Comparison of ENCODE assay signal across 7 mouse cellular contexts in the genomic region with DNA sequence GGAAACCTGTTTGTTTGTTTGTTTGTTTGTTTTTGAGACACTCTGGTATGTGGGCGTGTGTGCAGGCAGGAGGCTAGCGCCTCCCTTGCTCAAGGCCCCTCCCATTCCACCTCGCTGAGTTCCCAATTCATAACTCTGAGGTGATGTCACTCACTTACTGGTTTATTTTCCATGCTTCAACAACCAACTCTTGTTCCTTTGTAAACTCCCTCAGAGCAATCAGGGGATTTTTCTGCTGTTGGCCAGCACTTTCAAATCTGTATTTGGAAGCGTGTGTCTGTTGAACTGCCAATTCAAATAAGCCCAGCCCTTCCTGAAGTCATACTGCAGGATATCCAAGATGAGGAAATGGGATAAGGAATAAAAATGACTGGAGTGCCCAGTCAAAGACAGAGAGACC. TPM values are rescaled to one million over a fixed set of nuclear protein-coding genes. Genes with fewer than 3 reads are reported as not detected.
DNase-seq lines count a peak whose midpoint lies in the region; ATAC-seq lines count a peak whose summit lies in the region.

No protein-coding gene starts in this region.

- no peak overlapping the region for H3K27ac ChIP-seq in embryonic facial prominence, embryonic 11.5 days (replicated peaks; ENCODE audit: low read depth, low read length)
- H3K27ac ChIP-seq in hindbrain, embryonic 11.5 days (ENCODE audit: low read depth, low read length): no peak overlapping the region

- peak overlapping the region; percentile 62 for H3K4me3 ChIP-seq in embryonic facial prominence, embryonic 11.5 days (ENCODE audit: low read depth, low read length)
- peak overlapping the region; percentile 58 for H3K4me3 ChIP-seq in hindbrain, embryonic 11.5 days (ENCODE audit: low read depth, low read length)

- no peaks in the 10 kb centered on the region for H3K9me3 ChIP-seq in embryonic facial prominence, embryonic 11.5 days (replicated peaks; ENCODE audit: control insufficient read depth, low read length)
- no peaks in the 10 kb centered on the region for H3K9me3 ChIP-seq in hindbrain, embryonic 11.5 days (ENCODE audit: control insufficient read depth, low read length)

- ATAC-seq in embryonic facial prominence, embryonic 11.5 days (replicated peaks; ENCODE audit: insufficient number of reproducible peaks, low FRiP score, low TSS enrichment, low read depth): no peak
- no peak for ATAC-seq in hindbrain, embryonic 11.5 days (ENCODE audit: low FRiP score)

- no peaks in the 10 kb centered on the region for H3K36me3 ChIP-seq in embryonic facial prominence, embryonic 11.5 days (replicated peaks; ENCODE audit: control insufficient read depth, insufficient read depth, low read depth, low read length)
- no peaks in the 10 kb centered on the region for H3K36me3 ChIP-seq in hindbrain, embryonic 11.5 days (ENCODE audit: control insufficient read depth, insufficient read depth, low read length)

- 17% methylated on average over 4 of the region's 4 CpGs for WGBS in embryonic facial prominence, embryonic 11.5 days
- WGBS in hindbrain, embryonic 11.5 days: 28% methylated on average over 4 of the region's 4 CpGs

- H3K9ac ChIP-seq in embryonic facial prominence, embryonic 11.5 days (replicated peaks; ENCODE audit: low read length): peak overlapping the region; percentile 67; the same call in 1 of the 2 replicates
- peak overlapping the region; percentile 56; the same call in 1 of the 2 replicates for H3K9ac ChIP-seq in hindbrain, embryonic 11.5 days (ENCODE audit: low read depth, low read length)

- no peaks in the 10 kb centered on the region for H3K27me3 ChIP-seq in embryonic facial prominence, embryonic 11.5 days (ENCODE audit: control insufficient read depth, insufficient read depth, low read length)
- no peaks in the 10 kb centered on the region for H3K27me3 ChIP-seq in hindbrain, embryonic 11.5 days (ENCODE audit: control insufficient read depth, insufficient read depth, low read length)

- peak overlapping the region; percentile 52 for H3K4me2 ChIP-seq in embryonic facial prominence, embryonic 11.5 days (ENCODE audit: low read depth, low read length)
- peak overlapping the region; percentile 80 for H3K4me2 ChIP-seq in hindbrain, embryonic 11.5 days (replicated peaks; ENCODE audit: low read depth, low read length)

- no peaks in the 10 kb centered on the region for H3K4me1 ChIP-seq in embryonic facial prominence, embryonic 11.5 days (ENCODE audit: control insufficient read depth, insufficient read depth, low read length)
- peaks cover 4% of the 10 kb centered on the region; the same call in 1 of the 2 replicates for H3K4me1 ChIP-seq in hindbrain, embryonic 11.5 days (replicated peaks; ENCODE audit: control insufficient read depth, insufficient read depth, low read length)

- DNase-seq in MN1 (ENCODE audit: low spot score): peak; percentile 30
- DNase-seq in embryonic facial prominence, embryonic 11.5 days (ENCODE audit: low spot score): peak; percentile 18
- no peak for DNase-seq in hindbrain, embryonic 11.5 days (ENCODE audit: low spot score)
- DNase-seq in lung, postnatal 10 days: peak; percentile 64
- no peak for DNase-seq in right cerebral cortex, adult 18-20 months
- no peak for DNase-seq in layer of hippocampus, postnatal 14 days (ENCODE audit: low spot score in 2 of 2)
- DNase-seq in adrenal gland, postnatal 4 days (ENCODE audit: low spot score in 2 of 2): no peak

RNA-seq across cellular contexts. Expression of a gene that starts 0.9 kb away (rescaled TPM):
- polyA plus RNA-seq in embryonic facial prominence, embryonic 11.5 days (2014; fragmentation: Nextera tagmentation; extraction: Ambion mirVana): 17.8 and 18.1 TPM in 2 replicates
- polyA plus RNA-seq in hindbrain, embryonic 11.5 days (2014; fragmentation: Nextera tagmentation; extraction: Ambion mirVana): 10.5 and 13.5 TPM in 2 replicates
- 1 to 10 TPM in 1 of 2 experiments, under 1 TPM in 1; 0.91 to 1.2 TPM for total RNA-seq in layer of hippocampus, postnatal 14 days (2021)
- total RNA-seq in adrenal gland, postnatal 4 days (2021): 10 to 100 TPM; 17.2 to 18.8 TPM

RNA-seq across cellular contexts. Expression of a gene that starts 4.6 kb away (rescaled TPM):
- 0.08 and 0.11 TPM in 2 replicates for polyA plus RNA-seq in embryonic facial prominence, embryonic 11.5 days (2014; fragmentation: Nextera tagmentation; extraction: Ambion mirVana)
- not detected in 2 replicates for polyA plus RNA-seq in hindbrain, embryonic 11.5 days (2014; fragmentation: Nextera tagmentation; extraction: Ambion mirVana)
- not detected for total RNA-seq in layer of hippocampus, postnatal 14 days (2021)
- total RNA-seq in adrenal gland, postnatal 4 days (2021): not detected

RNA-seq across cellular contexts. Expression of a gene that starts 24.4 kb away (rescaled TPM):
- 157 and 169 TPM in 2 replicates for polyA plus RNA-seq in embryonic facial prominence, embryonic 11.5 days (2014; fragmentation: Nextera tagmentation; extraction: Ambion mirVana)
- 133 and 138 TPM in 2 replicates for polyA plus RNA-seq in hindbrain, embryonic 11.5 days (2014; fragmentation: Nextera tagmentation; extraction: Ambion mirVana)
- total RNA-seq in layer of hippocampus, postnatal 14 days (2021): 10 to 100 TPM; 70.6 to 71.5 TPM
- total RNA-seq in adrenal gland, postnatal 4 days (2021): 100 to 1,000 TPM; 124 to 126 TPM

RNA-seq across cellular contexts. Expression of a gene that starts 39.8 kb away (rescaled TPM):
- 34.7 and 37.8 TPM in 2 replicates for polyA plus RNA-seq in embryonic facial prominence, embryonic 11.5 days (2014; fragmentation: Nextera tagmentation; extraction: Ambion mirVana)
- 34.4 and 37.4 TPM in 2 replicates for polyA plus RNA-seq in hindbrain, embryonic 11.5 days (2014; fragmentation: Nextera tagmentation; extraction: Ambion mirVana)
- 10 to 100 TPM; 13.5 to 16.5 TPM for total RNA-seq in layer of hippocampus, postnatal 14 days (2021)
- total RNA-seq in adrenal gland, postnatal 4 days (2021): 10 to 100 TPM; 15.4 to 16.1 TPM

RNA-seq across cellular contexts. Expression of a gene that starts 55.3 kb away (rescaled TPM):
- polyA plus RNA-seq in embryonic facial prominence, embryonic 11.5 days (2014; fragmentation: Nextera tagmentation; extraction: Ambion mirVana): 0.32 TPM in 1 of 2 replicates, not detected in the other
- polyA plus RNA-seq in hindbrain, embryonic 11.5 days (2014; fragmentation: Nextera tagmentation; extraction: Ambion mirVana): not detected in 2 replicates
- 1 to 10 TPM; 1.8 to 1.9 TPM for total RNA-seq in layer of hippocampus, postnatal 14 days (2021)
- total RNA-seq in adrenal gland, postnatal 4 days (2021): not detected

Comparison
In these comparisons a context has a peak if more than half of its experiments do, and no peak if none do; other contexts are left out.
1. DNase-seq: peak in MN1 (single experiment), embryonic facial prominence, embryonic 11.5 days (single experiment) and lung, postnatal 10 days (single experiment); none in hindbrain, embryonic 11.5 days (single experiment), right cerebral cortex, adult 18-20 months (single experiment), layer of hippocampus, postnatal 14 days (0 of 2) and adrenal gland, postnatal 4 days (0 of 2).
2. RNA of a gene that starts 0.9 kb away (total RNA-seq): 17.2 to 18.8 TPM in adrenal gland, postnatal 4 days; 0.91 to 1.2 TPM in layer of hippocampus, postnatal 14 days; every median in the first group is over 4 times any median in the second.